Mouse (Mus musculus) 3134 (cell line): ENCODE results near the gene Tmsb15l.
"Not testable (repeated sequence)": the region's sequence is repeated elsewhere in the genome, so short reads cannot be mapped to it uniquely, and the experiment has no call there.

Experiments
- DNase-seq: peaks from one replicate; pipeline ENCODE4 v3.0.0-alpha.2; 2011; ENCODE audit warnings: low spot score; ENCODE audit not compliant: insufficient read length; ENCODE audit errors: extremely low read depth

Gene Tmsb15l

GRCm38 (mm10) chrX:136976424-136977084, at the start of gene Tmsb15l, which contains the start of gene Tmsb15b1:
TSS of gene Tmsb15l (minus strand) at chrX:136976869.
TSS of gene Tmsb15b1 (minus strand) at chrX:136976874.
- no peak for DNase-seq

- no peak for DNase-seq
Measured at GRCm38 (mm10) chrX:137019310-137019709, 42.6 kb upstream of the Tmsb15l start.

- no peak for DNase-seq
Measured at GRCm38 (mm10) chrX:137017668-137018067, 41.0 kb upstream of the Tmsb15l start.

GRCm38 (mm10) chrX:137015099-137015709, 38.5 kb upstream of the Tmsb15l start:
- DNase-seq: no peak

GRCm38 (mm10) chrX:136996256-136996655, 19.6 kb upstream of the Tmsb15l start:
- no peak for DNase-seq

- no peak for DNase-seq
Measured at GRCm38 (mm10) chrX:136993641-136994040, 17.0 kb upstream of the Tmsb15l start.

- DNase-seq: no peak
Measured at GRCm38 (mm10) chrX:136992978-136993547, 16.4 kb upstream of the Tmsb15l start, which contains the start of gene Zcchc18. TSS of gene Zcchc18 (plus strand) at chrX:136993155.

- no peak for DNase-seq
Measured at GRCm38 (mm10) chrX:136992191-136992965, 15.7 kb upstream of the Tmsb15l start.

GRCm38 (mm10) chrX:136991274-136991673, 14.6 kb upstream of the Tmsb15l start:
- DNase-seq: no peak

- no peak for DNase-seq
Measured at GRCm38 (mm10) chrX:136986039-136986438, 9.4 kb upstream of the Tmsb15l start.

GRCm38 (mm10) chrX:136978616-136979015, 1.9 kb upstream of the Tmsb15l start:
- DNase-seq: no peak

- DNase-seq: not testable (repeated sequence)
Measured at GRCm38 (mm10) chrX:136975397-136975796, 1.3 kb downstream of the Tmsb15l start, which contains the start of gene Tmsb15b2. TSS of gene Tmsb15b2 (minus strand) at chrX:136975497.

GRCm38 (mm10) chrX:136959688-136960087, 17.0 kb downstream of the Tmsb15l start:
- DNase-seq: no peak

- not testable (repeated sequence) for DNase-seq
Measured at GRCm38 (mm10) chrX:136958300-136958699, 18.4 kb downstream of the Tmsb15l start.

- not testable (repeated sequence) for DNase-seq
Measured at GRCm38 (mm10) chrX:136957583-136958279, 18.9 kb downstream of the Tmsb15l start.

GRCm38 (mm10) chrX:136937985-136938384, 38.7 kb downstream of the Tmsb15l start:
- no peak for DNase-seq

- DNase-seq: no peak
Measured at GRCm38 (mm10) chrX:136927031-136927430, 49.6 kb downstream of the Tmsb15l start, which contains the start of gene H2bfm. TSS of gene H2bfm (plus strand) at chrX:136927325.

- no peak for DNase-seq
Measured at GRCm38 (mm10) chrX:136925863-136926262, 50.8 kb downstream of the Tmsb15l start.
